Mouse (Mus musculus) 416B (cell line): Measurements from ENCODE around the gene Sema3c.
A peak's percentile ranks its signal among the peaks of the same experiment; 100 is the strongest.

Experiments
- DNase-seq: peaks from one replicate; pipeline ENCODE4 v3.0.0; 2011; ENCODE audit warnings: low read depth

Sema3c gene

DNA sequence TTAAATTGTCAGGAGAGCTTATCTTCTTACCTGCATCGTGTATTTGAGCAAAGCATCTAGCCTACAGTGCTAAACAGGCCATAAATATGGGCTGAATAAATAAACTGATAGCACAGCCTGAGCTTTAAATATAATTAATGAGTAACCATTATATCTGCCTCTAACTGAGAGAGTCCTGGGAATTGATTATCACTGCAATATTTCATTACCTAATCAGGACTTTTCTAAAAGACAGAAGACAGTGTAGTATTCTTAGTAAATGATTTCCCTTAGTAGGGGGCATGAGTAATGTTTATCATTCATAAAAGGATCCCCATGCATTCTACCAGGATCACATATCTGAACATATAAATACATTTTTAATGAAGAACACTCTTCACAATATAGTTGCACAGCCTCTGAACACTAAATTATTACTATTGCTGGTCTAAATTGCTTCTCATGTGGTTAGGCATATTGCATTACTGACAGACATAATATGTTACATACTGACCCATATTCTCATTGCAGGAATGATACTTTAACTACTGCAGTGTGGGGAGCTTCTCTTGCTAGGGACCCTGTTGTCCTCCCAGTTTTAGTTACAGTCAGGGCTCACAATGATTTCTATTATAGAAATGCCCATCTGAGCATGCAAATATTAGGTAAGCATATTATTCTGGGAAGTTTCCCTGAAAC lies 74.9 kb downstream of the Sema3c start:
- DNase-seq = no peak

DNA sequence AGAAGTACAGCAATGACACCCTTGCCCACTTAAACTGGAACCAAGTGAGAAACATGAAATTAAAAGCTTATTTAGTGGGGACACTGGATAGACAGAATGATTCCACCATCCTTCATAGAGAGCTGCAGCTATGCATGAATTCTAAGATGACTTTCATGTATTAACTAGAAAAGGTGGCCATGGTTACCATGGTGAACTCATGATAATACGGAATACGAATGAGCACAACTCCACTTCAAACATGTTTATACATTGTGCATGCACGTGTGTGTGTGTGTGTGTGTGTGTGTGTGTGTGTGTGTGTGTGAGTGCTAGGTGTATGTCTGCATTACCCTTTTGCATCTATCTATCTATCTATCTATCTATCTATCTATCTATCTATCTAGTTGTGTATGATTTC lies 87.1 kb downstream of the Sema3c start:
- no peak for DNase-seq

DNA sequence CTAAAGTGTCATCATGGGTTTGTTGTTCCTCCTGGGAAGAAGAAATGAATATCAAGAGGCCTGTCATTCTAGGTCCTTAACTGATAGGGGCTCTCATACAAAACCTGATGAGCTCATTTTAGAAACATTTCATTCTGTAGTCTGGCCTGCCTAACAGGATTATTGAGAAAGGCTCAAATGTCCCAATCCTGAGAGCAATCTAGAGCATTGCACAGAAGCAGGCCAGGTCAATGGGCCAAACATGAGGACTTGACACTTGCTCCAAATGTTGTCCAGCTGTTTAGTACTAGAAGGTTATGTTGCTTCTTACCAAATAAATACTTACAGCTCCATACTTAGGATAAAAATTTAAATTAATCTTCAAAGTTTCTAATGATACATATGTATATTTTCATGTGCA lies 97.3 kb downstream of the Sema3c start:
- no peak for DNase-seq

DNA sequence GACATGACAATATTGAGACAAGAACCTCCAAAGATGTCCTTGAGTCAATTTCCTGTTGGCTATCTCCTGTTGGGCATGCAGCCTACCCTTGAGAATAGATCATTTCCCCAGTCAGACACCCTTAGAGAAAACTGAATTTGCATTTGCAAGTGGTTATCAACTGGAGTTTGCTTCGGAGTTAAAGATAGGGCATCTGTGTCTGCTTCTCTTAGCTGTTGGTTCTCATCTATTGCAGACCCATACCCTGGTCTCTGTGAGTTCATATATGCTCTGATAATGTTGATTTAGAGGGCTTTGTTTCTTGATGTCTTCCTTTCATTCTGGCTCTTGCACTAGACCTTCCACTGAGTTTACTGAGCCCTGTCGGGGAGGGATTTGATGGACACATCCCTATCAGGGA lies 106.8 kb downstream of the Sema3c start:
- no peak for DNase-seq

DNA sequence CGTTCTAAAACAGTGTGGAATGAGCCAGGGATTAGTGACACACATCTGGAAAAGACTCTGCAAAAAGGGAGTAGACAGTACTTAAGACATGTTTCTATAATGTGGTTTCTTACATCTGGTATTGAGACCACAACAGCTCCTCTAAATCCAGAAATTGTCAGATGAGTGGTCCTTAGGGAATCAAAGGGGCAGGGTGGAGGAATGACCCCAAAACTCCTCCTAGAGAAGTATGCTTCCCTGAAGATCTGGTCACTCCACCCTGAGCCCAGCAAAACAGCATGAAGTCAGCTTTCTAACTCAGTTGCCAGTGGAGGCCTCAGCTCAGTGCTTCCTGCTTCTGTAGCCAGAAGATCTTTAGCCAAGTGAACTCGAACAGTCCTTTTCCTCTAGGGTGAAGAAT lies 115.0 kb downstream of the Sema3c start:
- no peak for DNase-seq

DNA sequence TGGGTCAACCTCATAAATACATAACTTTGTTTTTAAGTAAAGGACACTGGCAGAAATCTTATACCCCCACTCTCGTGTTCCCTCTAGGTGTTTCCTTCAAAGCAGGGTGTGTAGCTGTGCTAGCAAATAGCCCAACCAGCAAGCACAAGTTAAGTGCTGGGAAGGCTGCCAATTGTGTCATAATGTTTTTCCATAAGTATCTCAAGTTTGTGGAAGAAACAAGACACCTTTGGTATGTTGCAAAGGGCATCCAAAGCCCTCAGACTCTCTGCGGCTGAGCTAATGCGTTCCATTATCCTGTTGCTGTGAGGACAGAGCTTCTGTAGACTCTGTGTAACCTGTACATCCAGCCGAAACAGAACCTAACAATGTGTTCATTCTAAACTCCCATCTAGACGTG lies 115.5 kb downstream of the Sema3c start:
- DNase-seq = no peak

DNA sequence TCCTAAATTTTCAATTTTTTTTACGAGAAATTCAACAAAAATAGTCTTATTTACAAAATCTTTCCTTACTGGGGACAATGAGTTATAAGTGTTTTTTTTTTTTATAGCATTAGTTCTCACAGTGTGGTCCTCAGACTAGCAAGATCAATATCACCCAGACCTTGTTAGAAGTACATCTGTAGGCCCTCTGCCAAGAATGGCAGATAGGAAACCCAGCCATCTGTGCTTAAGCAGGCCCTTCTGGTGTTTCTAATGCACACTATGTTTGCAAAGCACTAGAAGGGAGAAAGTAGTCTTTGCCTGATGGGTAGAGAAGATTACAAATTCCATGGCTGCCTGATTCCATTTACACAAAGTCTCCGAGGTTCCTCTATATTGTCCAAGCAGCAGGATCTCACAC lies 121.3 kb downstream of the Sema3c start:
- no peak for DNase-seq

DNA sequence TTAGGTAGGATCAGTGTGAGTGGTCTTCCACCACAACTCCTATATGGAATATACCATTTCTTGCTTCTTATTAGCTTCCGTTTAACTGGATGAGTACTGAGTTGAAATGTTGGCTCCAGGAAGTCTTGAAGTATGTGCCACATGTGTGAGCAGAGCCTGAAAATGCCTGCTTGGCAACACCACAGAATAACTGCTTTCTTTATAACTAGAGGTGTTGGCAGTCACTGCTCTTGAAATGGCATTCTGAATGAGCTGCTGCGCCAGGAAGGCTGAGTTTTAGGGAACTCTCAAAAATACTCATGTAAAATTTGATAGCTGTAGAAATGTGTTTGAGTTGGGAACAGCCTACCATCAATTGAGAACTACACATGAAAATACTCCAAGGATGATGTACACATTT lies 124.8 kb downstream of the Sema3c start:
- DNase-seq = no peak

DNA sequence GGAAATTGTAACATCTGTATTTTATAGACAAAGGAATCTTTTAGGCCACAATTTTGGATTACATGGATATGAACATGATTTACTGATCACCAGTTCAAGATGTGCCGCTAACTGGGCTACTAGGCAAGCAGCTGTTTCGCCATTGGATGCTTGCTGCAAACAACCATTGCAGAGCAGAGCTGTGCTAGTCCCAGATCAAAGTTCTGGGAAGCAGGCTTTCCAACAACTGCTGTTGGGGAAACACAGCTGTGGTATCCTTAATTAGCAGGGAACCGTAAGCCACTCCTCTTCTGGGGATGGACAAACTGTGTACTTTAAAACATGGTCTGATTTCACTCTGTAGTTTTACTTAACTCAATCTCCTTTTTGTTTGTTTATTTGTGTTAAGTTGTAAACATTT lies 130.1 kb downstream of the Sema3c start:
- no peak for DNase-seq

DNA sequence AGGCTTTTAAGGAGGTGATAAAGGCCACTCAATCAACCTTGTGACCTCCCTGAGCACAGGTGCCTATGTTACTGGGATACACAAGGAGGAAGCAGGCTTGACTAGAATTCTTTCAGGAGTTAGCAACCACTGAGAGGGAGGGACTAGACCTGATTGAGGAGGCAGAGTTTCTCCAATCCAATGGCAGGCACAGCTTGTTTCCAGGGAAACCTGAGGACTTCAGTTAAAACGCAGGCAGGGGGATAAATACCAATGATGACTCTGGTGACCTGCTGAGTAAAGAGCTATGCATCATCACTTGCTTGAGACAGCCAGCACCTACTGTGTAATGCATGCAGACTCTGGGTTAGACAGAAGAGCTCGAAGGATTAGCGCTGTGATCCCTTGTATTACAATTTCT lies 133.0 kb downstream of the Sema3c start:
- no peak for DNase-seq

DNA sequence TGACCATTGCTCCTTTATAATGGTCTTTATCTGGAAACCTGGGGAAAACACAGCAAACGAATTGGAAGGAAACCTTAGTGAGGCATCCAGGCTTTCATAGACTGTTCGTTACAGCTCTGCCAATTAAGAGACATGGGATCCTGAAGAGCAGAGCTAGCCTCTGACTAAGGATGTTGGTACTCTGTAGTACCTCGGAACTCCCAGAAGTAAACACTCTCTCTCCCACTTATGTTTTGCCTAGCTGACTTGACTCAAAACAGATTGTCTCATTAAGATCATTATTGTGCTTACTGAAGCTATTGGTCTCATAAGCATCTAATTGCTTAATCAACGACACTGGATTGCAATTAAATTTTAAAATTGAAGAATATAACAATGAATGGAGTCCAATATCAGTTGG lies 138.3 kb downstream of the Sema3c start:
- DNase-seq = no peak

DNA sequence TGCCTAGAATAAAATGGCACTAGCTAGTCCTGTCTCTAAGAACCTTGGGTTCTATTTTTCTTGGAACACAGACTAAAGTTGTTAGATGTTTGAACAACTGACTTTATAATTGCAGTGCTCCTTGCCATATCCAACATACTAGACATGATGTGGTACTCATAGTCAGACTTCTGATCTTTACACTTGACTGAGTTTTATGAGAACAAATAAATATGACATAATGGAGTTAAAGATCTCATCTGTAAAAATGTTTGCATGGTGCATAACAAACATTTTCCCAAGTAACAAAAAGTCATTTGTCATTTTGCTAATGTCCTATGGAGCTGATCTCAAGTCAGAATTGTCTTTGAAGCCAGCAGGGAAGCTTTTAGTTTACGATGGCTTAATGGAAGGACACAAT lies 141.1 kb downstream of the Sema3c start:
- no peak for DNase-seq

DNA sequence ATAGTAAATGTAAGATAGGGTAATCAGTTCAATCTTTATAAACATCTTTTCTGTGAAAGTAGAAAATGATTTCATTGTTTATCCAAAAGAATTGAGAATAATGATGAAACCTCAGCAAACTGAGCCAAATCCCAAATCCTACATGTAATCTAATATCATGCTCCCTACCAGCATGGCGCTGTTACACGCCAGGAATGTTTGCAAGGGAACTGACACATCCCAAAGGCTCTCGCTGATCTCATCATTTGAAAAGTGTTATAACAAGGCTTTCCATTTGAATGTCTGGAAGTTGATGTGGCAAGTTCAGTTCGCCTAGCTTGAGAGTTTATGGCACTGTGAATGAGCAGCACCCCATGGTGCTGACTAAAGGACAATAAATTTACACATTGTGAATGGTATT lies 145.9 kb downstream of the Sema3c start:
- DNase-seq = no peak

DNA sequence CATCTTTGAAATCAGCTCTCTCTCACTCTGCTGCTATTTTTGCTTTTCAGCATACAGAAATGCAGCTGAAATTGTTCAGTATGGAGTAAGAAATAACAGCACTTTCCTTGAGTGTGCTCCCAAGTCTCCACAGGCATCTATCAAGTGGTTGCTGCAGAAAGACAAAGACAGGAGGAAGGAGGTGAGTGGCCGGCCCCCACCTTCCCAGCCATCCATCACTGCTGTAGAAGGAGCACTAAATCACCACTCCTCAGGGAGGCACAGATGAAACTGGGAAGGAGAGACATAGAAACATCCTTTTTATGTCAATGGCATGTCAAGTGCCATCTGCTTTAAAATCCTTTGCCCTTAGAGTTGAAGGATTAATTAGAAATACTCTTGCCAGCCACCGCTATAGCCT lies 149.9 kb downstream of the Sema3c start:
- no peak for DNase-seq

DNA sequence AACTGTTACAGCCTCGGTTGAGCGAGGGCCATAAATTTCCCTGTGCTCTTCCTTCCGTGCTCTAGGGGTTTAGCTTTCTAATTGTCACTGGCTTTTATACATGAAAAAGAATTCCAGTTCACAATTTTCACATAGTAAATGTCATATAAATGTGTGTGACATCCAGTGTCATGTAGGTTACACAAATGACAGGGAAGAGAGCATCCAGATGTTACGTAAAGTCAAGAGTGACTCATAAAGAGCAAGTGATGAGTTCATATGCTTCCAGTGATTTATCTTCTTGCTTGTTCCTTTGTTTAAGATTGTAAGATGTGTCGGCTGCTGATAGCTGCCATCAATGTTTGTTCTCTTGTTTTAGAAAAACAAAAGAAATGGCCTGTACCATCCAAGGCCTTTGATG lies 154.0 kb downstream of the Sema3c start:
- DNase-seq = no peak

DNA sequence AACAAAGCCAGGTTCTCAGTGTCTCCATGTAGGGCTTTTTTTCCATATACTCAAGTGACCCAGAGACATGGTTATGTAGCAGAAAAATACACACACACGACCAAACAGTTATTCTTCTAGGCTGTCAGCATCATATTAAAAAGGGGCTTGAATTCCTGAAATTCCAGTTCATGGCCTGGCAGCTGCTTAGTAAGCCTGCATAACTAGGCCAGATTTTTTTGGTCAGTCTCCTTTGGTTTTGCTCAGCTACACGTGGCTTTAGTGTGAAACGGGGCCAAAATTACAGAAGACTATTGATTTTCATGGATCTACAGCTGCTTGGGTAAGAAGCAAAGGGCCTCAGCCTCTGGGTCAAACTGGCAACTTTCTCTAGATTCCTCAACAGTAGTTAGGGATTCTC lies 165.7 kb downstream of the Sema3c start:
- no peak for DNase-seq

DNA sequence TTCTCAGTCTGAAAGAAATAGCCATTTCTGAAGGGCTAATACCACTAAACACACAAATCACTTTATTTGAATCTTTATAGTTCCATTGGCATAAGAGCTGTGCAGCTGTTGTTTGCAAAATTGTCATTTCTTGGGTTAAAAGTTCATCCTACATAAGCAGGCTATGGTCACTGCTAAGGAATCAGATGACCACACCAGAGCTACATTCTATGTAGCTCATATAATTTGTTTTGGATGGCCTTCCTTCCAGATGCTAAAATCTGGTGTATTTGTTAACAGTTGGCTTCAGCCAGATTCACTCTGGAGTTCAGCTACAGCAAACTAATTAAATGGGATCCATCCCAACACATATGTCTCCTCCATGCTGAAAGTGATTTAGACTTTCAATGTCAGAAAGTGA lies 172.4 kb downstream of the Sema3c start:
- no peak for DNase-seq

DNA sequence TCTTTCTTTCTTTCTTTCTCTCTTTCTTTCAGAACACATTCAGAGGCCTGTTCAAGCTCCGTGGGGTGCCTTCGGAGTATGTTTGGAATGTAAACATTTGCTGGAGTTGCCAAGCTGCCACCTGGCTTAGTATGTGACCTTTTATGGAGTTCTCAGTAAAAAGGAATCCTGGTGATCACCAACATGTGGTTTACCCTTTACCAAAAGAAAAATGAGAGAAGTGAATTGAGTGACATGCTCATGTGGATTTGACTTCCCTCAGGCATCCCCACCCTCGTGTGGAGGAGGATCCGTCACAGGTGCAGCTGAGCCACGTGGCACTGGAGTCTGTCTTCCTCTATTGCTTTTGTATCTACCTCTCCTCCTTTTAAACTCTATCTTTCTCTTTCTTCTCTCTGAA lies 173.1 kb downstream of the Sema3c start:
- no peak for DNase-seq

DNA sequence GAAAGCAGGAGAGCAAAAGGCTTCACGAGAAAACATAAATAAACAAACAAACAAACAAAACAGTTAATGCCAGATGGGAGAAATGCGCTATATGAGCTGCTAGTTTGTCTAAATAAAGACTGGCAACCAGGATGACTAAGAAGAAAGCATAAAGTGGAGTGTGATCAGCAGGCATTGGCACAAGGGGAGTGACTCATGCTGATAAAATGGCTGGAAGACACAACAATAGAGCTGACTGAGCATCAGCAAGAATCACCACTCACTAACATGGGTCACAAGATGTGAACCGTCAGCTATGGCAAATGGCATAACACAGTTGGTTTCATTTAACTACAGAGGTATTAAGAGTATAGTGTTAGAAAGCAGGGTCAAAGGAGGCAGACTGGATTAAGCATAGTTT lies 174.2 kb downstream of the Sema3c start:
- DNase-seq = no peak

DNA sequence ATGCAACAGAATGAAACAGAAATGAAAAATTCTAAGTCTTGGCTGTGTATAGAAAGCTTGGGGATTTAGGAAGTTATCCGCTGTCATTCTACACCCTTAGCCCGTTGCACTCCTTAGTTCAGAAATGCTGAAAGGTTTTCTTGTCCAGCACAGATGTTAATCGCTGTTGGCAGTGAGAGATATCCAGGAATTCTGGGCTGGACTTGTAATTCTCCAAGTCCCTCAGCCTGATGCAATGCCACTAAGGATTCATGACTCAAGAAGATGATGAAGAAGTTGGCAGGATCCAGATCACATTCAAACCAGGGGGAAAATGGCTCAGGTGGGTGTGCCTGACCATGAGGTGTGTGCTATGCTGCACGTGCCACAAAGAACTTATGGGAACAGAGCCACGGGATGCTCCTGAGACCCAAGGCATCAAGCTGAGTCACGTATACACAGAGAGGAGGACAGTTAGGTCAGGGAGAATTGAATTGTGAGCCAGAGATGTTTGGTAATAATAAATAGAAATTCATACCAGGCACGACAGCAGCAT lies 179.5 kb downstream of the Sema3c start:
- DNase-seq = no peak

DNA sequence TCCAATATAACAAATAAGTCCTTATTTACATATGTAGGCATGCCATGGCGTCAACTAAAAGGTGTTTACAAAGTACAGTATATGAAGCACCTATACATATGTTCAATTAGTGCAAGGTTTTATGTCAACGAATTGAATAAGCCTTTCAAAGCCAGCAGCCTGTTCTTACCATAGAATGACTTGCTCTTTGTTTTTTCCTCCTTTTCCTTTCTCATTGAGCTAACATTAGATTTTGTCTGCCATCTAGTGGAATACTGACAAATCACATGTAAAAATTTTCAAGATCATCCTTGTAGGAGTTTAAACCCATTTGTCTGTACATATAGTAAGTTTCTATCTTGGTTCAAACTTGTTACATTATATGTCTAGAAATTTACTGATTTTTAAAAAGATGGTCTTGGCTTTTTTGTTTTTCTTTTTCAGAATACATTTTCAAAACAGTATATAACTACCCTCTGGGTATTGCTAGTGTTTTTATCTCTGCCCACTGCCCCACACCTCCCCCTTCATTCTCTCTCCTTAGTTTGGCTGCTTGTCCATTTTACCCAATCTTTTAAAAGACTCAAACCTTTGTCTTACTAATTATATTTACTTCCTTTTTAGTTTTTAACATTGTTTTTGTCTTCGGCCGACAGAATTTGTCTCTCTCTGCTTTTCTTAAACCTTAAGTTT lies 192.1 kb downstream of the Sema3c start:
- DNase-seq = peak; percentile 63

DNA sequence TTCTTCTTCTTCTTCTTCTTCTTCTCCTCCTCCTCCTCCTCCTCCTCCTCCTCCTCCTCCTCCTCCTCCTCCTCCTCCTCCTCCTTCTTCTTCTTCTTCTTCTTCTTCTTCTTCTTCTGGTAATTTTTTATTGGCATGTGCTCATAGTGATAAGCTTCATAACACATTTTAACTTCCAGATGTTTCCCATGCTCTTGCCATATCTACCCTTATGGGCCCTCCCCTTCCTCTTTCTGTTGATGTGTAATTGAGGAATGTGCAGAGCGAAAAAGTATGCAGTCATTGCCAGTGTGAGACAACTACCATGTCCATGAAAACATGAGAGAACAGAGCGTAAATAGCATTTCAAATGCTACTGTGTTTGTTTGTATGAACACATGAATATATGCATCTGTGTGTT lies 196.2 kb downstream of the Sema3c start:
- DNase-seq = no peak

DNA sequence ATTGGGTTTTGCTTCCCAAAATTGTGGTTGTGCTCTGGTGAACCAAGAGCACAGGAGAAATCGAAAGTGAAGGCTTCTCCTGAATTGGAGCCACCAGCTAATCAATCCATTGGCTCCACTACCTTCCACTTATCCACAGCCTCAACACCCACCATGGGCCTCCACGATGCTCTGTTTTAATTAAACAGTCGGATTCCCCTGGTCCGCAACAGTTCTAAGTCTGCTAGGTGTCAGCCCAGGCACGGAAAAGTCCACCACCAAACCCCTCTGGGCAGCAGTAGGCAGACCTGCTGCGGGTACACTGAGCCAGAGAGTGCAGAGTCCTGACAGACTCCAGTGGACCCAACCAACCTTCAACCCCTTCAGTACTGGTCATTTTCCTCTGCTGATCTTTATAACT lies 202.5 kb downstream of the Sema3c start:
- peak; percentile 88 for DNase-seq
